Mouse (Mus musculus) left cerebral cortex, adult 9 months (tissue): ENCODE measurements around the gene Kcnip4.

Experiments used
- DNase-seq, 2 experiments: peaks; one replicate each; pipeline ENCODE4 v3.0.0; 2022; ENCODE audit warnings: low spot score in 2 of 2

The Kcnip4 gene

GRCm38 (mm10) chr5:49255983-49256382 is 268.7 kb downstream of the Kcnip4 start:
- DNase-seq = peak; percentile 7 to 15

GRCm38 (mm10) chr5:49247081-49247480 is 277.6 kb downstream of the Kcnip4 start:
- no peak for DNase-seq

- DNase-seq = no peak
These were observed 280.3 kb downstream of the Kcnip4 start for GRCm38 (mm10) chr5:49244414-49244813.

- DNase-seq = no peak
These were observed 283.0 kb downstream of the Kcnip4 start for GRCm38 (mm10) chr5:49241708-49242107.

- peak; percentile 14 to 19 for DNase-seq
These were observed 323.4 kb downstream of the Kcnip4 start for GRCm38 (mm10) chr5:49201164-49201756.

GRCm38 (mm10) chr5:49188236-49188635 is 336.5 kb downstream of the Kcnip4 start:
- no peak for DNase-seq

GRCm38 (mm10) chr5:49150116-49150811 is 374.4 kb downstream of the Kcnip4 start:
- DNase-seq = no peak

GRCm38 (mm10) chr5:49149684-49150083 is 375.0 kb downstream of the Kcnip4 start:
- no peak for DNase-seq

- DNase-seq = no peak
These were observed 429.3 kb downstream of the Kcnip4 start for GRCm38 (mm10) chr5:49095432-49095831.

GRCm38 (mm10) chr5:49094945-49095344 is 429.8 kb downstream of the Kcnip4 start:
- peak in 1 of 2 experiments; percentile 46 for DNase-seq

- DNase-seq = no peak
These were observed 430.4 kb downstream of the Kcnip4 start for GRCm38 (mm10) chr5:49094306-49094705.

GRCm38 (mm10) chr5:49090122-49090680 is 434.5 kb downstream of the Kcnip4 start:
- peak; percentile 59 to 96 for DNase-seq

- no peak for DNase-seq
These were observed 459.1 kb downstream of the Kcnip4 start for GRCm38 (mm10) chr5:49065646-49066045.

GRCm38 (mm10) chr5:49058926-49059325 is 465.8 kb downstream of the Kcnip4 start:
- no peak for DNase-seq

GRCm38 (mm10) chr5:49057636-49058340 is 466.9 kb downstream of the Kcnip4 start:
- no peak for DNase-seq

GRCm38 (mm10) chr5:49047960-49048359 is 476.7 kb downstream of the Kcnip4 start:
- DNase-seq = no peak

- DNase-seq = no peak
These were observed 483.4 kb downstream of the Kcnip4 start for GRCm38 (mm10) chr5:49041259-49041845.

- no peak for DNase-seq
These were observed 527.3 kb downstream of the Kcnip4 start for GRCm38 (mm10) chr5:48997359-48997758.

- DNase-seq = no peak
These were observed 535.5 kb downstream of the Kcnip4 start for GRCm38 (mm10) chr5:48989145-48989659.

- DNase-seq = no peak
These were observed 582.2 kb downstream of the Kcnip4 start for GRCm38 (mm10) chr5:48942378-48943088.

- no peak for DNase-seq
These were observed 592.8 kb downstream of the Kcnip4 start for GRCm38 (mm10) chr5:48931881-48932280.
